Mouse (Mus musculus) liver, embryonic 12.5 days (tissue): Measurements from ENCODE around the gene Rad51b. TPM values are rescaled to one million over a fixed set of nuclear protein-coding genes. Genes with fewer than 3 reads are reported as not detected.

Experiments
- ATAC-seq: fragments of 200-750 bp; cut with Nextera tagmentation; 2 replicates; pipeline ENCODE4 v1.8.0; 2017; ENCODE audit warnings: moderate number of reproducible peaks, mild to moderate bottlenecking, moderate library complexity
- H3K27ac ChIP-seq: fragments of 300-500 bp; sonication (generic); 2 replicates; pipeline ENCODE4 v1.5.1; 2016; ENCODE audit warnings: mild to moderate bottlenecking
- H3K27me3 ChIP-seq: fragments of 300-500 bp; sonication (generic); replicated peaks from 2 replicates; pipeline ENCODE4 v1.6.1; 2016; ENCODE audit warnings: mild to moderate bottlenecking, moderate library complexity
- H3K36me3 ChIP-seq: fragments of 300-500 bp; sonication (generic); 2 replicates; pipeline ENCODE4 v1.6.1; 2016; ENCODE audit warnings: mild to moderate bottlenecking, moderate library complexity
- H3K4me1 ChIP-seq: fragments of 300-500 bp; sonication (generic); 2 replicates; pipeline ENCODE4 v1.6.1; 2016
- H3K4me2 ChIP-seq: fragments of 300-500 bp; sonication (generic); 2 replicates; pipeline ENCODE4 v1.6.1; 2016; ENCODE audit warnings: mild to moderate bottlenecking, moderate library complexity
- H3K4me3 ChIP-seq: fragments of 300-500 bp; sonication (generic); 2 replicates; pipeline ENCODE4 v1.5.1; 2016; ENCODE audit warnings: mild to moderate bottlenecking, moderate library complexity
- H3K9ac ChIP-seq: fragments of 300-500 bp; sonication (generic); 2 replicates; pipeline ENCODE4 v1.6.1; 2016; ENCODE audit warnings: mild to moderate bottlenecking, moderate library complexity
- H3K9me3 ChIP-seq: fragments of 300-500 bp; sonication (generic); replicated peaks from 2 replicates; pipeline ENCODE4 v1.6.1; 2016; ENCODE audit warnings: mild to moderate bottlenecking, moderate library complexity
- WGBS: fragments of 180-500 bp; shearing (Covaris S2); methylation state at CpG from one replicate; pipeline ENCODE4 v1.1.7; 2016; ENCODE audit not compliant: insufficient replicate concordance; 5-methylcytosine and 5-hydroxymethylcytosine counted together
- polyA plus RNA-seq: library from polyadenylated mRNA; unstranded; fragments of >200 nt; fragmentation: Nextera tagmentation; extraction: Ambion mirVana; gene quantifications from 2 replicates; pipeline ENCODE4 v1.2.1, GENCODE M21; 2016

Gene Rad51b
- polyA plus RNA-seq, 1 experiment from 2014 or later, result 7.5 TPM

DNA sequence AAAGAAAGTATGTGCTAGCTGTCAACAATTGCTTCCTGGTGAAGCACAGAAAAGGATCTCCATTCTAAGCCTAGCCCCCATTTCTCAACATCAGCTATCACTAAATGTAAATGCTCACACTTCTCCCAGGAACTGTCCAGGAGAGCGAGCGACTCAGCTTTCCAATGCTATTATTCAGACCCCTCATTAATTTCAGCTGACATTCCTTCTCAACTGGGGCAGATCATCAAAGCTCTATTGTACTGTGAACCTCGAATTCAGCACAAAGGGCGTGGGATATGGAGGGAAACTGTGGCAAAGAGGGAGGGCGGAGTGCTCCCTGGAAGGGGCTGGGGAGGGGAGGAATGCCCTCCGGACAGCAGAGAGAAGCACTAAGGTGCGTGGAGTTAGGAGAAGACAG lies 528.8 kb downstream of the Rad51b start:
- H3K9ac ChIP-seq, result no peak overlapping the region
- H3K36me3 ChIP-seq, result no peaks in the 10 kb centered on the region
- no peak overlapping the region for H3K27ac ChIP-seq
- no peak for ATAC-seq
- no peaks in the 10 kb centered on the region for H3K9me3 ChIP-seq
- H3K4me3 ChIP-seq, result no peak overlapping the region
- no peaks in the 10 kb centered on the region for H3K27me3 ChIP-seq
- H3K4me1 ChIP-seq, result peaks cover 36% of the 10 kb centered on the region
- no peak overlapping the region for H3K4me2 ChIP-seq
- WGBS, result 72% methylated on average over 7 of the region's 7 CpGs

DNA sequence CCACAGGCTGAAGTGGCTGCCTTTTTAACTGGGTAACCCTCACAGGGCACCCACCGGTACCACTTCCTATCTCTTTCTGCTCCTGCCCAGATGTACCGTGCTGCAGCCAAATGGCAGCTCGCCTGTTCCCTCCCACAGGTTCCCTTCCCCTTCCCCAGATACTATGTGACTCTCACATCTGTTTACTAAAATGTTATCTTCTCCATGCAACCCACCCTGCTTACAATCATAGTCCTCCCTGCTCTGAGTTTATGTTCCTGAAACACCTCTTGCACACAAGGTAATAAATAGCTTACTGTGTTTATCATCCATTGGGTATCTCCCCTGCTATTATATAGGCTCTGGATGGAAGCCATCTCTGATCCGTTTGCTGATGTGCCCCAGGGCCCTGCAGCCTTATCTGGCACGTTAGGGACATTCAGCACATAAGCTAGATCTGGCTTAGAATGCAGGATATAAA lies 530.2 kb downstream of the Rad51b start:
- H3K4me3 ChIP-seq, result no peak overlapping the region
- peaks cover 46% of the 10 kb centered on the region for H3K4me1 ChIP-seq
- H3K36me3 ChIP-seq, result no peaks in the 10 kb centered on the region
- H3K4me2 ChIP-seq, result no peak overlapping the region
- 16% methylated on average over 5 of the region's 5 CpGs for WGBS
- no peak overlapping the region for H3K27ac ChIP-seq
- no peaks in the 10 kb centered on the region for H3K9me3 ChIP-seq
- peak; percentile 66; the same call in 1 of the 2 replicates for ATAC-seq
- no peaks in the 10 kb centered on the region for H3K27me3 ChIP-seq
- no peak overlapping the region for H3K9ac ChIP-seq

DNA sequence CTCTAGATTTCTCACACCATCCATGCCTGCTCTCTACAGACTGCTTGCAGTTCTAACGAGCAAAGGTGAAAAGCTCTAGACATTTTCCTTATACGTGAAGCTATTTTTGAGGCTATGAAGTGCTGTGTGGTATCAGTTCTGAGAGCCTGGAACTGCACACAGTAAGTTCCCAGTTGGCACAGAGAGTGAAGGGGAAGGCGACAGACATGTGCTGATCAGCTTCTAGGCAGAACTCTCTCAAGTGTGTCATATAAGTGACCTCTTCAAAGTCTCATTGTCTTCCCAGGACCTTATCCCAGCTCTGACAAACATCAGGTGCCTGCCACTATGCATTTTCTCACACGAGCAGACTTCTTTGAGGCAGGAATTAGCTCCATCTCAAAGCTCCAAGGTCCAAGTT lies 530.7 kb downstream of the Rad51b start:
- ATAC-seq, result no peak
- H3K36me3 ChIP-seq, result no peaks in the 10 kb centered on the region
- H3K9ac ChIP-seq, result no peak overlapping the region
- H3K27me3 ChIP-seq, result no peaks in the 10 kb centered on the region
- H3K4me3 ChIP-seq, result no peak overlapping the region
- H3K4me2 ChIP-seq, result no peak overlapping the region
- peaks cover 46% of the 10 kb centered on the region for H3K4me1 ChIP-seq
- 50% methylated on average over 4 of the region's 4 CpGs for WGBS
- H3K27ac ChIP-seq, result no peak overlapping the region; the same call in 1 of the 2 replicates
- no peaks in the 10 kb centered on the region for H3K9me3 ChIP-seq

DNA sequence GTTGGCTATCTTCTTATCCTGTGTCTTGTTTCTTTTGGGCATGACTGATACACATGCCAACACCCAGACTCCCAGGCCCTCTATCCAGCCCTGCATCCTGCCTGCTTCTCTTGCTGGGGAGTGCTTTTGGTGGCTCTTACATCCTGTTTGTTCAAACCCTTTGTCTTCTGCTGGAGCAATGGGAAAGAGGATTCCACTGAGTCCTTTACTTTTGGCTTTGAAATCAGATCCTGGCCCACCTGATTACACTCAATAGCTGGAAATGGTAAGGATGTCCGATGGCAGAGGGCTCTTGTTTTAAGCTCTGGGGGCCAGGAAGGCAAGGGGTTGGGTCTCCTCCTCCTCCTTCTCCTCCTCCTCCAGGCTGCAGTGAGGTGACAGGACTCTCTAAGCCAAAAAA lies 533.6 kb downstream of the Rad51b start:
- no peaks in the 10 kb centered on the region for H3K27me3 ChIP-seq
- H3K4me3 ChIP-seq, result no peak overlapping the region
- no peak overlapping the region for H3K4me2 ChIP-seq
- peaks cover 55% of the 10 kb centered on the region for H3K4me1 ChIP-seq
- no peak for ATAC-seq
- 30% methylated on average over 1 of the region's 1 CpGs for WGBS
- H3K36me3 ChIP-seq, result no peaks in the 10 kb centered on the region
- no peak overlapping the region for H3K9ac ChIP-seq
- H3K9me3 ChIP-seq, result no peaks in the 10 kb centered on the region
- H3K27ac ChIP-seq, result no peak overlapping the region

- Histone ChIP-seq H3K9ac (no peak overlapping the region), H3K4me1 (peaks cover 44% of the 10 kb centered on the region), H3K4me3 (no peak overlapping the region), H3K27ac (no peak overlapping the region), H3K9me3 (no peaks in the 10 kb centered on the region), H3K4me2 (no peak overlapping the region), H3K36me3 (no peaks in the 10 kb centered on the region), H3K27me3 (no peaks in the 10 kb centered on the region)
- WGBS, result 49% methylated on average over 6 of the region's 6 CpGs
- ATAC-seq, result no peak
These were observed 535.5 kb downstream of the Rad51b start for GRCm38 (mm10) chr12:79832611-79833010.

GRCm38 (mm10) chr12:79835521-79835920 lies 538.4 kb downstream of the Rad51b start:
- H3K36me3 ChIP-seq, result no peaks in the 10 kb centered on the region
- ATAC-seq, result no peak
- 80% methylated on average over 8 of the region's 8 CpGs for WGBS
- no peak overlapping the region for H3K27ac ChIP-seq
- H3K4me1 ChIP-seq, result peaks cover 56% of the 10 kb centered on the region
- H3K9me3 ChIP-seq, result no peaks in the 10 kb centered on the region
- H3K9ac ChIP-seq, result no peak overlapping the region
- H3K27me3 ChIP-seq, result no peaks in the 10 kb centered on the region
- no peak overlapping the region for H3K4me3 ChIP-seq
- H3K4me2 ChIP-seq, result no peak overlapping the region

- H3K4me3 ChIP-seq, result no peak overlapping the region
- peak overlapping the region; percentile 76 for H3K27ac ChIP-seq
- peak overlapping the region; percentile 9; the same call in 1 of the 2 replicates for H3K4me2 ChIP-seq
- peaks cover 71% of the 10 kb centered on the region for H3K4me1 ChIP-seq
- no peaks in the 10 kb centered on the region for H3K36me3 ChIP-seq
- H3K9ac ChIP-seq, result peak overlapping the region; percentile 10; the same call in 1 of the 2 replicates
- 33% methylated on average over 6 of the region's 6 CpGs for WGBS
- no peaks in the 10 kb centered on the region for H3K9me3 ChIP-seq
- H3K27me3 ChIP-seq, result no peaks in the 10 kb centered on the region
- peak; percentile 76 for ATAC-seq
These were observed 541.3 kb downstream of the Rad51b start for GRCm38 (mm10) chr12:79838181-79838961.

- no peak for ATAC-seq
- peaks cover 74% of the 10 kb centered on the region for H3K4me1 ChIP-seq
- no peak overlapping the region for H3K4me3 ChIP-seq
- H3K36me3 ChIP-seq, result no peaks in the 10 kb centered on the region
- H3K4me2 ChIP-seq, result no peak overlapping the region
- H3K9ac ChIP-seq, result no peak overlapping the region
- no peaks in the 10 kb centered on the region for H3K9me3 ChIP-seq
- 60% methylated on average over 12 of the region's 12 CpGs for WGBS
- H3K27ac ChIP-seq, result peak overlapping the region; percentile 76
- H3K27me3 ChIP-seq, result no peaks in the 10 kb centered on the region
These were observed 542.2 kb downstream of the Rad51b start for GRCm38 (mm10) chr12:79839096-79839941.

- ATAC-seq, result no peak
- Histone ChIP-seq H3K4me1 (peaks cover 77% of the 10 kb centered on the region), H3K9me3 (no peaks in the 10 kb centered on the region), H3K4me2 (no peak overlapping the region), H3K27ac (no peak overlapping the region), H3K27me3 (no peaks in the 10 kb centered on the region), H3K9ac (no peak overlapping the region), H3K4me3 (no peak overlapping the region), H3K36me3 (no peaks in the 10 kb centered on the region)
- WGBS, result 56% methylated on average over 5 of the region's 5 CpGs
These were observed 543.4 kb downstream of the Rad51b start for GRCm38 (mm10) chr12:79840465-79840864.

DNA sequence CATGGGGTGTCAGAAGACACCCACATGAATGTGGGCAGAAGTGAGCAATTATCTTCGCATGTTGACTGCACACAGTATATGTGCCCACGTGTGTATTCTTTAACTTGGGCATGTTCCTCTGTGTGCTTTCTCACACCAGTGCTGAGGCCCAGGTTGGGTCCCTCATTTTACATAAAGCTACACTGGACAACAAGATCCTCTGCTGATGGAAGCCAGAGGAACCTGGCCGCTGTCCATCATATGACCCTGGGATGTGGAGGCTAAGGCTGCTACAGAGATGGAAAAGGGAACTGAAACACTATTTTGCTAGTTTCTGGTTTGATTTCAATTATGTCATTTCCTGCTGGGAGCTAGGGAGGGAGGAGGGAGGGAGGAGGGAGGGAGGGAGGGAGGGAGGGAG lies 544.2 kb downstream of the Rad51b start:
- WGBS, result 79% methylated on average over 3 of the region's 3 CpGs
- Histone ChIP-seq H3K4me2 (no peak overlapping the region), H3K27ac (no peak overlapping the region), H3K36me3 (no peaks in the 10 kb centered on the region), H3K4me1 (peaks cover 77% of the 10 kb centered on the region), H3K4me3 (no peak overlapping the region), H3K9me3 (no peaks in the 10 kb centered on the region), H3K27me3 (no peaks in the 10 kb centered on the region), H3K9ac (no peak overlapping the region)
- no peak for ATAC-seq

DNA sequence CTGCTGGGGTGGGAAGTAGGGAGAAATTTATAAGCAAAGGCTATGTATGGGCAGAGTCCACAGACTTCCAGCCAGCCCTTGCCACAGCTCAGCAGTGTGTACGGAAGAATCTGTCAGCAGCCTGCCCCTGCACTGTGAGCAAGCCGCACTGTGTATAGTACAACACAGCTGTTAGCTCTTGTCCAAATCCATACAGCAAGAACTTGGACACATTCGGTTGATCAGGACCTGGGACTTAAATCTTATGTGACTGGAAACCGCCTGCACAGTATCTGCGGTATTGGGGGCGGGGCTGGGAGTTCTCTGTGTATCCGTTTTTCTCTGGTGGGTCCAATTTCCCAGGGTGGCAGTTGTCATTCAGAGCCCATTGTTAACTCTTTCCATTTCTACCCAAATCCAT lies 545.2 kb downstream of the Rad51b start:
- no peaks in the 10 kb centered on the region for H3K27me3 ChIP-seq
- no peaks in the 10 kb centered on the region for H3K9me3 ChIP-seq
- H3K36me3 ChIP-seq, result no peaks in the 10 kb centered on the region
- H3K9ac ChIP-seq, result no peak overlapping the region
- peaks cover 76% of the 10 kb centered on the region for H3K4me1 ChIP-seq
- WGBS, result 33% methylated on average over 7 of the region's 7 CpGs
- H3K27ac ChIP-seq, result peak overlapping the region; percentile 53
- H3K4me2 ChIP-seq, result no peak overlapping the region
- ATAC-seq, result no peak
- no peak overlapping the region for H3K4me3 ChIP-seq

GRCm38 (mm10) chr12:79843002-79843401 lies 545.9 kb downstream of the Rad51b start:
- Histone ChIP-seq H3K36me3 (no peaks in the 10 kb centered on the region), H3K9me3 (no peaks in the 10 kb centered on the region), H3K27ac (peak overlapping the region; percentile 53), H3K4me3 (no peak overlapping the region), H3K4me1 (peaks cover 69% of the 10 kb centered on the region), H3K9ac (no peak overlapping the region), H3K27me3 (no peaks in the 10 kb centered on the region), H3K4me2 (no peak overlapping the region)
- ATAC-seq, result no peak
- 49% methylated on average over 11 of the region's 11 CpGs for WGBS
